Mouse (Mus musculus) olfactory bulb, adult 2 months (tissue): ENCODE data around the gene Nsd2.

Experiments
- CTCF ChIP-seq: fragments of 200-500 bp; IDR thresholded peaks from 2 replicates; pipeline ENCODE4 v1.5.1; 2012; ENCODE audit warnings: low read depth, mild to moderate bottlenecking, low read length, moderate library complexity; ENCODE audit not compliant: insufficient read depth
- POLR2A ChIP-seq: fragments of 200-500 bp; IDR thresholded peaks from 2 replicates; pipeline ENCODE4 v1.6.1; 2012; ENCODE audit warnings: mild to moderate bottlenecking, low read depth, low read length, moderate library complexity; ENCODE audit not compliant: insufficient read depth

- no peak for TF ChIP-seq POLR2A
- no peak for TF ChIP-seq CTCF
These were observed 10.3 kb downstream of the Nsd2 start for GRCm38 (mm10) chr5:33830832-33831231.
